Mouse (Mus musculus): ENCODE measurements around the gene Hdac8.

DNA sequence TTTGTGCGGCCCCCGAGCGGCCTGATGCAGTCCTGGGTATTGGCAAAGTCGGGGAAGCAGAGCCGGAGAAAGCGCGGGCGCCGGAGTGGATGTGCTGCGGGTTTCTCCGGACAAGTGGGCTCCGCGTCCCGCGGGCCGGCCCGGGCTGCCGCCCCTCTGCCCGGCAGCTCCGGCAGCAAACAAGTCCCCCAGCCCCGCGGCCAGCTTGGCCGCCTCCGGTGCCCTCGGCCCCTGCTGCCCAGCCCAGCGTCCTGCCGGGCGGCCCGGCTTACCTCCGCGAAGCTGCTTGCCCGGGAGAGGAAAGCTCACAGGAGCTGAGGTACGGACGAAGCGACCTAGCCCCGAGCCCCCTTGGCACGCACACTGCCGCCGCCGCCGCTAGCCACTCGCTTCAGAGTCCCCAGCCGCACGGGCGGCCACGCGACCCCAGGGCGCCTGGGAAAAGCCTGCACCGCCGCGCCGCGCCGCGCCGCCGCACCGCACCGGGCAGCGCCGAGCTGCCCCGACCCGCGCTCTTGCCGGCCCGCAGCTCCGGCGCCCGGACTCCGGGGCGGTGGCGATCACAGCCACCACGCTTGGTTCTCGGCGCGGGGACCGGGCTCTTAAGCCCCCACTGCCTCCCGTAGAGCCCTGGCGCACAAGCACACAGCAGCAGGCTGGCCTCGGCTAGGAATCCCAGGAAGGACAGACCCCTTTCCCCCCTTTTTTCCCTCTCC lies 253.8 kb downstream of the Hdac8 start:
- TF ChIP-seq CTCF (IDR thresholded peaks at IDR 0.05; ENCODE audit: extremely low read depth, insufficient read length, insufficient replicate concordance, low read depth, low read length): no peak
- no peak for TF ChIP-seq POLR2A (IDR thresholded peaks at IDR 0.05; ENCODE audit: low read depth, low read length)

All from small intestine, adult 2 months (tissue).